Mouse (Mus musculus) heart, embryonic 14.5 days (tissue): ENCODE measurements around the gene Mpped2. TPM values are rescaled to one million over a fixed set of nuclear protein-coding genes. Genes with fewer than 3 reads are reported as not detected.

Experiments used
- ATAC-seq: fragments of 200-750 bp; cut with Nextera tagmentation; 2 replicates; pipeline ENCODE4 v1.8.0; 2017; ENCODE audit warnings: low read depth, moderate TSS enrichment; ENCODE audit not compliant: insufficient number of reproducible peaks, insufficient read depth, low FRiP score
- H3K27ac ChIP-seq, 2 experiments: fragments of 200-500 bp in 1 of 2; fragments of 300-500 bp in 1 of 2; sonication (generic) in 1 of 2; replicated peaks in 1 of 2; 2 replicates each; pipeline ENCODE4 v1.5.1; 2012 to 2014; ENCODE audit warnings: low read depth in 2 of 2, low read length in 2 of 2, control low read depth in 1 of 2, mild to moderate bottlenecking in 1 of 2, mixed read lengths in 1 of 2; ENCODE audit not compliant: control insufficient read depth in 1 of 2, insufficient read depth in 1 of 2
- H3K27me3 ChIP-seq: fragments of 300-500 bp; sonication (generic); 2 replicates; pipeline ENCODE4 v1.6.1; 2014; ENCODE audit warnings: mild to moderate bottlenecking, low read length, control low read depth; ENCODE audit not compliant: control insufficient read depth, insufficient read depth
- H3K36me3 ChIP-seq: fragments of 300-500 bp; sonication (generic); 2 replicates; pipeline ENCODE4 v1.6.1; 2014; ENCODE audit warnings: mild to moderate bottlenecking, control low read depth, low read length, mixed read lengths; ENCODE audit not compliant: control insufficient read depth, insufficient read depth
- H3K4me1 ChIP-seq, 2 experiments: fragments of 200-500 bp in 1 of 2; fragments of 300-500 bp in 1 of 2; sonication (generic) in 1 of 2; 2 replicates each; pipeline ENCODE4 v1.6.1; 2012 to 2014; ENCODE audit warnings: low read length in 2 of 2, control low read depth in 1 of 2, mixed read lengths in 1 of 2; ENCODE audit not compliant: control insufficient read depth in 2 of 2, insufficient read depth in 2 of 2
- H3K4me2 ChIP-seq: fragments of 300-500 bp; sonication (generic); 2 replicates; pipeline ENCODE4 v1.6.1; 2014; ENCODE audit warnings: mild to moderate bottlenecking, low read length
- H3K4me3 ChIP-seq, 2 experiments: fragments of 200-500 bp in 1 of 2; fragments of 300-500 bp in 1 of 2; sonication (generic) in 1 of 2; 2 replicates each; pipeline ENCODE4 v1.5.1; 2012 to 2014; ENCODE audit warnings: low read length in 2 of 2, mild to moderate bottlenecking in 2 of 2, control low read depth in 1 of 2, low read depth in 1 of 2, moderate library complexity in 1 of 2; ENCODE audit not compliant: control insufficient read depth in 1 of 2, insufficient read depth in 1 of 2
- H3K9ac ChIP-seq: fragments of 300-500 bp; sonication (generic); 2 replicates; pipeline ENCODE4 v1.6.1; 2014; ENCODE audit warnings: mild to moderate bottlenecking, low read length
- H3K9me3 ChIP-seq: fragments of 300-500 bp; sonication (generic); 2 replicates; pipeline ENCODE4 v1.6.1; 2016; ENCODE audit warnings: low read length, control low read depth; ENCODE audit not compliant: control insufficient read depth
- WGBS: fragments of 180-500 bp; shearing (Covaris S2); extraction: QIAGEN DNeasy Blood & Tissue Kit; methylation state at CpG from one replicate; pipeline ENCODE4 v1.1.7; 2014; 5-methylcytosine and 5-hydroxymethylcytosine counted together
- polyA plus RNA-seq: library from polyadenylated mRNA; unstranded; fragments of >200 nt; fragmentation: Nextera tagmentation; extraction: Ambion mirVana; gene quantifications from 2 replicates; pipeline ENCODE4 v1.2.1, GENCODE M21; 2014

The Mpped2 gene
- polyA plus RNA-seq, 1 experiment from 2014 or later: 68.7 TPM

DNA sequence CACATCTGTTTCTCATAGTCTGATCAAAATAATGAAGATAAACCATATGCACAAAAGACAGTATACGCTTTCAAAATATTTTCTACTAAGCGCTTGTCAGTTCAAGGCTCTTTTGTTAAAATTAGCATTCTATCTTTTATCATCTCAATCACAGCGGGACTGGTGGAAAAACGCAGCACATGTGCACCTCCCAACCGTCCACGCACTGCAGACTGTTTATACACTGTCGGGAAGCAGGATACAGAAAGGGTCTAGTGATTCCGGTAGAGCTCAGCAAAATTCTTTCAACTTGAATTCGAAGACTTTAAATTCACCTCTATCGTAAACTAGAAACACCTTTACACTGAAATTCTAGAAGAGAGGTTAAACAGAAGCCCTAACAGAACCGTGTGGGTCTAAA, 27.8 kb upstream of the Mpped2 start:
- no peaks in the 10 kb centered on the region for H3K27me3 ChIP-seq
- no peak overlapping the region for H3K4me2 ChIP-seq
- ATAC-seq: no peak
- H3K4me3 ChIP-seq: no peak overlapping the region
- no peak overlapping the region for H3K27ac ChIP-seq
- H3K4me1 ChIP-seq: no peaks in the 10 kb centered on the region
- no peak overlapping the region for H3K9ac ChIP-seq
- H3K9me3 ChIP-seq: no peaks in the 10 kb centered on the region
- 53% methylated on average over 11 of the region's 11 CpGs for WGBS
- no peaks in the 10 kb centered on the region for H3K36me3 ChIP-seq

GRCm38 (mm10) chr2:106674319-106674718, 18.8 kb upstream of the Mpped2 start:
- ATAC-seq: no peak
- 75% methylated on average over 8 of the region's 8 CpGs for WGBS

GRCm38 (mm10) chr2:106677449-106677848, 15.6 kb upstream of the Mpped2 start:
- 74% methylated on average over 2 of the region's 2 CpGs for WGBS
- no peak for ATAC-seq
- H3K9ac ChIP-seq: no peak overlapping the region

More at GRCm38 (mm10) chr2:106674319-106674718, 18.8 kb upstream of the Mpped2 start:
- no peak overlapping the region for H3K9ac ChIP-seq
- H3K9me3 ChIP-seq: no peaks in the 10 kb centered on the region
- no peaks in the 10 kb centered on the region for H3K36me3 ChIP-seq
- no peaks in the 10 kb centered on the region for H3K27me3 ChIP-seq
- H3K27ac ChIP-seq: no peak overlapping the region
- no peaks in the 10 kb centered on the region for H3K4me1 ChIP-seq
- no peak overlapping the region for H3K4me2 ChIP-seq
- no peak overlapping the region for H3K4me3 ChIP-seq

GRCm38 (mm10) chr2:106679720-106680455, 13.2 kb upstream of the Mpped2 start:
- no peaks in the 10 kb centered on the region for H3K27me3 ChIP-seq
- H3K4me2 ChIP-seq: no peak overlapping the region
- H3K9ac ChIP-seq: no peak overlapping the region
- H3K4me1 ChIP-seq: peaks cover 5% of the 10 kb centered on the region in 2 experiments; a peak in 3 of 4 replicates
- WGBS: 73% methylated on average over 5 of the region's 5 CpGs
- ATAC-seq: no peak
- H3K36me3 ChIP-seq: no peaks in the 10 kb centered on the region
- no peak overlapping the region for H3K4me3 ChIP-seq
- no peak overlapping the region for H3K27ac ChIP-seq
- H3K9me3 ChIP-seq: no peaks in the 10 kb centered on the region

More at GRCm38 (mm10) chr2:106677449-106677848, 15.6 kb upstream of the Mpped2 start:
- H3K27ac ChIP-seq: no peak overlapping the region
- H3K4me1 ChIP-seq: peaks cover 0 to 1% of the 10 kb centered on the region in 2 experiments; a peak in 2 of 4 replicates
- no peaks in the 10 kb centered on the region for H3K27me3 ChIP-seq
- no peak overlapping the region for H3K4me2 ChIP-seq
- no peak overlapping the region for H3K4me3 ChIP-seq
- no peaks in the 10 kb centered on the region for H3K36me3 ChIP-seq
- H3K9me3 ChIP-seq: no peaks in the 10 kb centered on the region

- WGBS: 29% methylated on average over 9 of the region's 9 CpGs
- Histone ChIP-seq H3K4me1 (peaks cover 5% of the 10 kb centered on the region in 2 experiments; a peak in 3 of 4 replicates), H3K27me3 (no peaks in the 10 kb centered on the region), H3K9ac (peak overlapping the region; percentile 39), H3K4me2 (peak overlapping the region; percentile 61), H3K9me3 (no peaks in the 10 kb centered on the region), H3K27ac (peak overlapping the region; percentile 57 to 64; a peak in 3 of 4 replicates), H3K36me3 (no peaks in the 10 kb centered on the region), H3K4me3 (peak overlapping the region; percentile 12 to 21; a peak in 2 of 4 replicates)
- ATAC-seq: no peak
Observed at GRCm38 (mm10) chr2:106683185-106683831, 9.8 kb upstream of the Mpped2 start.

DNA sequence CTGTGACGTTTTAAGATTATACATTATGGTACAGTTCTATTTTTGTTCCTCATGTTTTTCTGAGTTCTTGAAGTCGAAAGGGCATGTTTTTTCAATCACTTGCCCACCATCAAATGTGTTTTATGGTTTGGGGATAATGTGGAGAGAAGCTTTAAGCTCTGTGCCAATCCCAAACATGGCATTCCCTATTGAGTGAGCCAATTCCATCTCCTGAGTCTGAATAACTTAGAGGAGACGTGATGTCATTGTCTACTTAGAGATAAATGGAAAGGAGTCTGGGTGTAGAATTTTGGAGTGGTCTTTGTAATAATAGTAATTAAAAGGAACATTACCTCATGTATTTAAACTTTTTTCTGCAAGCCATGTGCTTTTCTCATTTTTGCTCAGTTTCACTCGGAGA, 9.2 kb upstream of the Mpped2 start:
- Histone ChIP-seq H3K9me3 (no peaks in the 10 kb centered on the region), H3K4me3 (peak overlapping the region in 1 of 2 experiments; percentile 21; a peak in 1 of 4 replicates), H3K36me3 (no peaks in the 10 kb centered on the region), H3K4me2 (peak overlapping the region; percentile 61), H3K27me3 (no peaks in the 10 kb centered on the region), H3K4me1 (peaks cover 5% of the 10 kb centered on the region in 2 experiments; a peak in 3 of 4 replicates), H3K9ac (peak overlapping the region; percentile 39; the same call in 1 of the 2 replicates), H3K27ac (peak overlapping the region in 1 of 2 experiments; percentile 64; a peak in 1 of 4 replicates)
- no peak for ATAC-seq
- WGBS: 54% methylated on average over 4 of the region's 4 CpGs

GRCm38 (mm10) chr2:106691753-106692363, 1.2 kb upstream of the Mpped2 start:
- H3K36me3 ChIP-seq: 0 out of 2 replicates have a peak, but pooled peaks cover 3% of the 10 kb centered on the region
- H3K4me3 ChIP-seq: peak overlapping the region in 1 of 2 experiments; percentile 78; a peak in 2 of 4 replicates
- peak overlapping the region in 1 of 2 experiments; percentile 56; a peak in 2 of 4 replicates for H3K27ac ChIP-seq
- 0 out of 2 replicates have a peak overlapping the region, but pooled peaks have one; percentile 31 for H3K9ac ChIP-seq
- peaks cover 0 to 3% of the 10 kb centered on the region in 2 experiments; a peak in 1 of 4 replicates for H3K4me1 ChIP-seq
- 23% methylated on average over 6 of the region's 6 CpGs for WGBS
- H3K9me3 ChIP-seq: no peaks in the 10 kb centered on the region
- no peak for ATAC-seq
- H3K4me2 ChIP-seq: peak overlapping the region; percentile 93
- no peaks in the 10 kb centered on the region for H3K27me3 ChIP-seq
